Mouse (Mus musculus): Measurements from ENCODE around the gene Mrps11. TPM values are rescaled to one million over a fixed set of nuclear protein-coding genes. Genes with fewer than 3 reads are reported as not detected.

Gene Mrps11
- polyA plus RNA-seq, 2 experiments = 45.2 to 46.3 TPM

GRCm38 (mm10) chr7:78793895-78794570, 11.1 kb downstream of the Mrps11 start:
- H3K4me1 ChIP-seq (replicated peaks; ENCODE audit: control insufficient read depth in 2 of 2, insufficient read depth in 2 of 2, low read length in 1 of 2) = peaks cover 36% of the 10 kb centered on the region in 2 experiments

GRCm38 (mm10) chr7:78794571-78795092, 11.7 kb downstream of the Mrps11 start:
- no peaks in the 10 kb centered on the region for H3K27me3 ChIP-seq (ENCODE audit: control insufficient read depth, insufficient read depth, low read length)
- DNase-seq (ENCODE audit: low read depth in 3 of 3, low spot score in 3 of 3) (no peak), ATAC-seq (ENCODE audit: insufficient read depth) (no peak)
- H3K27ac ChIP-seq = peak overlapping the region; percentile 20; the same call in 1 of the 2 replicates
- H3K4me3 ChIP-seq (ENCODE audit: insufficient read depth in 1 of 2, low read depth in 2 of 2, low read length in 2 of 2) = no peak overlapping the region
- peaks cover 40% of the 10 kb centered on the region in 2 experiments for H3K4me1 ChIP-seq (replicated peaks; ENCODE audit: control insufficient read depth in 2 of 2, insufficient read depth in 2 of 2, low read length in 1 of 2)
- no peak overlapping the region for H3K4me2 ChIP-seq (ENCODE audit: low read depth)
- TF ChIP-seq EP300 (IDR thresholded peaks at IDR 0.05; ENCODE audit: low read depth) = no peak
- TF ChIP-seq CTCF (IDR thresholded peaks at IDR 0.05; ENCODE audit: low read depth) = no peak
- 63% methylated on average over 6 of the region's 6 CpGs for WGBS (ENCODE audit: insufficient replicate concordance)
- H3K9me3 ChIP-seq (ENCODE audit: control insufficient read depth, low read length) = no peaks in the 10 kb centered on the region
- peaks cover 7% of the 10 kb centered on the region for H3K36me3 ChIP-seq (replicated peaks; ENCODE audit: control insufficient read depth, insufficient read depth, low read depth)
- H3K9ac ChIP-seq (replicated peaks) = 0 out of 2 replicates have a peak overlapping the region, but pooled peaks have one; percentile 3

More at GRCm38 (mm10) chr7:78793895-78794570, 11.1 kb downstream of the Mrps11 start:
- Histone ChIP-seq H3K9me3 (ENCODE audit: control insufficient read depth, low read length) (no peaks in the 10 kb centered on the region), H3K27ac (peak overlapping the region; percentile 20; the same call in 1 of the 2 replicates), H3K9ac (replicated peaks) (0 out of 2 replicates have a peak overlapping the region, but pooled peaks have one; percentile 3), H3K36me3 (replicated peaks; ENCODE audit: control insufficient read depth, insufficient read depth, low read depth) (peaks cover 10% of the 10 kb centered on the region), H3K4me2 (ENCODE audit: low read depth) (no peak overlapping the region), H3K4me3 (ENCODE audit: insufficient read depth in 1 of 2, low read depth in 2 of 2, low read length in 2 of 2) (no peak overlapping the region), H3K27me3 (ENCODE audit: control insufficient read depth, insufficient read depth, low read length) (no peaks in the 10 kb centered on the region)
- 51% methylated on average over 13 of the region's 13 CpGs for WGBS (ENCODE audit: insufficient replicate concordance)
- ATAC-seq (ENCODE audit: insufficient read depth) (no peak), DNase-seq (ENCODE audit: low read depth in 3 of 3, low spot score in 3 of 3) (no peak)
- TF ChIP-seq EP300 (IDR thresholded peaks at IDR 0.05; ENCODE audit: low read depth) = no peak
- TF ChIP-seq CTCF (IDR thresholded peaks at IDR 0.05; ENCODE audit: low read depth) = no peak

GRCm38 (mm10) chr7:78796624-78797023, 13.7 kb downstream of the Mrps11 start:
- no peaks in the 10 kb centered on the region for H3K27me3 ChIP-seq (ENCODE audit: control insufficient read depth, insufficient read depth, low read length)
- DNase-seq (ENCODE audit: low read depth in 3 of 3, low spot score in 3 of 3) = no peak
- TF ChIP-seq CTCF (IDR thresholded peaks at IDR 0.05; ENCODE audit: low read depth) = no peak
- no peak for TF ChIP-seq EP300 (IDR thresholded peaks at IDR 0.05; ENCODE audit: low read depth)
- H3K9ac ChIP-seq (replicated peaks) = no peak overlapping the region
- H3K9me3 ChIP-seq (ENCODE audit: control insufficient read depth, low read length) = no peaks in the 10 kb centered on the region
- ATAC-seq (ENCODE audit: insufficient read depth) = no peak
- 68% methylated on average over 3 of the region's 3 CpGs for WGBS (ENCODE audit: insufficient replicate concordance)
- H3K4me2 ChIP-seq (ENCODE audit: low read depth) = no peak overlapping the region
- H3K4me3 ChIP-seq (ENCODE audit: insufficient read depth in 1 of 2, low read depth in 2 of 2, low read length in 2 of 2) = no peak overlapping the region
- no peak overlapping the region for H3K27ac ChIP-seq
- no peaks in the 10 kb centered on the region; the same call in 1 of the 2 replicates for H3K36me3 ChIP-seq (replicated peaks; ENCODE audit: control insufficient read depth, insufficient read depth, low read depth)
- H3K4me1 ChIP-seq (replicated peaks; ENCODE audit: control insufficient read depth in 2 of 2, insufficient read depth in 2 of 2, low read length in 1 of 2) = peaks cover 51 to 55% of the 10 kb centered on the region in 2 experiments

- H3K27ac ChIP-seq = peak overlapping the region; percentile 91
- ATAC-seq (ENCODE audit: insufficient read depth) (no peak), DNase-seq (ENCODE audit: low read depth in 3 of 3, low spot score in 3 of 3) (no peak)
- peaks cover 51 to 57% of the 10 kb centered on the region in 2 experiments for H3K4me1 ChIP-seq (replicated peaks; ENCODE audit: control insufficient read depth in 2 of 2, insufficient read depth in 2 of 2, low read length in 1 of 2)
- H3K4me3 ChIP-seq (ENCODE audit: insufficient read depth in 1 of 2, low read depth in 2 of 2, low read length in 2 of 2) = no peak overlapping the region
- WGBS (ENCODE audit: insufficient replicate concordance) = 69% methylated on average over 8 of the region's 9 CpGs
- H3K9me3 ChIP-seq (ENCODE audit: control insufficient read depth, low read length) = no peaks in the 10 kb centered on the region
- TF ChIP-seq EP300 (IDR thresholded peaks at IDR 0.05; ENCODE audit: low read depth) (no peak), CTCF (IDR thresholded peaks at IDR 0.05; ENCODE audit: low read depth) (no peak)
- H3K27me3 ChIP-seq (ENCODE audit: control insufficient read depth, insufficient read depth, low read length) = no peaks in the 10 kb centered on the region
- peak overlapping the region; percentile 46 for H3K9ac ChIP-seq (replicated peaks)
- no peaks in the 10 kb centered on the region; the same call in 1 of the 2 replicates for H3K36me3 ChIP-seq (replicated peaks; ENCODE audit: control insufficient read depth, insufficient read depth, low read depth)
- no peak overlapping the region for H3K4me2 ChIP-seq (ENCODE audit: low read depth)
Observed at GRCm38 (mm10) chr7:78797843-78798455, 15.0 kb downstream of the Mrps11 start.
